Mouse (Mus musculus) lung, adult 2 months (tissue): ENCODE measurements at regions not wholly inside any gene's neighbourhood (a gene's known extent, or its start where the extent isn't known, plus 50 kb on each side); places are given as distances from the start of the nearest gene placed in this dataset.

ENCODE experiments used
- CTCF ChIP-seq: fragments of 200-500 bp; IDR thresholded peaks from 2 replicates; pipeline ENCODE4 v1.5.1; 2011; ENCODE audit warnings: mild to moderate bottlenecking, low read length, control low read depth; ENCODE audit not compliant: insufficient read depth
- POLR2A ChIP-seq: fragments of 200-500 bp; IDR thresholded peaks from 2 replicates; pipeline ENCODE4 v1.6.1; 2011; ENCODE audit warnings: low read depth, mild to moderate bottlenecking, control low read depth, low read length, borderline replicate concordance; ENCODE audit errors: extremely low read depth

DNA sequence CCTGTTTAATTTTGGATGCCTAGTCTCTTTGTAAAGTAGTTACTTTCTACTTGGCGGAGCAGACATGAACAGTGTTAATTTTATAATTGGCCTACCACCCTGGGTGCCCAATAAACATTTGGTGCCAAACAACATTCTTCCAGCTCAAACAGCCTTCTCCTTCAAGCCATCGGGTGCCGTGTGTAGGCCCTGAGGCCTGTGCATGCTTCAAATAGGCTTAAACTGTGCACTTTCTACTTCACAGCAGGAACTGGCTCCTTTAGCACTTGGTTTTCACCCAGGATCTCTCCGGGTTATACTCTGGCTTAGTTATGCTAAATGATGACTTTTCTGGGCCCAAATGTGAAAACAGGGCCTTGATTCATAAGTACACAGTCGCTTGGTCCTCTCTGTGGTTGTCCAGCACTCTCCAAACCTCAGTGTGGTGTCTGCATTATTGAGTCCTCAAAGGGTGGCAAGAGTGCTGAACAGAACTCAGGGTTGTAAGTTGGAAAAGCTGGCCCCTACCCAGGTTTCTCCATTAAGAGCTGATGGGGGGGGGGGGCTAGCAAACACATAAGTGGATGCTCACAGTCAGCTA lies 86.1 kb upstream of the Nxpe4 start:
- TF ChIP-seq POLR2A (no peak), CTCF (no peak)
